Mouse (Mus musculus) induced T-regulatory cell, adult 2 months (primary cell): ENCODE measurements around the gene Samd4.
A peak's percentile ranks its signal among the peaks of the same experiment; 100 is the strongest.

ENCODE experiments used
- DNase-seq: peaks from one replicate; pipeline ENCODE4 v3.0.0-alpha.2; 2012; ENCODE audit warnings: low read depth

Samd4 gene

DNA sequence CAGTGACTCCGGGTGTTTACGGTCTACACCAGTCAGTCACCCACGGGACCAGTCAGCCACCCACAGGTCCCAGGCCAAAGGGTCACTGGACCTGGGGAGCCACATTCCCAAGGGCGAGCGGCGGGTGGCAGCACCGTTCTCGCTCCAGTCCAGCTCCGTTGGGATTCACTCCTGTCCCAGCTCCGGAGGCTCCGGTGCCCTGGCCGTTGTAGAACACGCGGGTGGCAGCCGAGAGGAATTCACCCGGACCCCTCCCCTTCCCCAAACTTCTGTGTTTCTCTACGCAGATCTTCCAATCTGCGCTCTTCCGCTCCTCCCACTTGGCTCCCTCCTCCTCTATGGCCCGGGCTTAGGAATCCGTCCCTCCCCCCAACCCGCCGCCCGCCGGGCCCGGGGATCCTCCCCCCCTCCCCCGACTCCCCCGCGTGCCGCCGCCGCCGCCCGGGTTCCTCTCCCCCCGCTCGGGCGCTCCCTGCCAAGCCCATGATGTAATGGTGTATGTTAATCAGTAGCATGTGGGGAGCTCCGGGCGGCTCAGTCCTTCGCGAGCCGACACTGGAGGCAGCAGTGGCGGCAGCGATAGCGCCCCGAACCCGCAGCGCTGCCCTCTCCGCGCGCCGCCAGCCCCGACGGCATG is at the start of gene Samd4:
Gene Samd4 (plus strand): TSS at position 424 of the 637 bp plus-strand sequence.
- peak; percentile 25 for DNase-seq

GRCm38 (mm10) chr14:46839326-46839725 is 43.3 kb upstream of the Samd4 start:
- no peak for DNase-seq

GRCm38 (mm10) chr14:46845706-46846105 is 36.9 kb upstream of the Samd4 start:
- DNase-seq: no peak

- no peak for DNase-seq
These were observed 34.5 kb upstream of the Samd4 start for GRCm38 (mm10) chr14:46848063-46848590.

- no peak for DNase-seq
These were observed 33.9 kb upstream of the Samd4 start for GRCm38 (mm10) chr14:46848736-46849135.

GRCm38 (mm10) chr14:46849769-46850168 is 32.9 kb upstream of the Samd4 start:
- no peak for DNase-seq

DNA sequence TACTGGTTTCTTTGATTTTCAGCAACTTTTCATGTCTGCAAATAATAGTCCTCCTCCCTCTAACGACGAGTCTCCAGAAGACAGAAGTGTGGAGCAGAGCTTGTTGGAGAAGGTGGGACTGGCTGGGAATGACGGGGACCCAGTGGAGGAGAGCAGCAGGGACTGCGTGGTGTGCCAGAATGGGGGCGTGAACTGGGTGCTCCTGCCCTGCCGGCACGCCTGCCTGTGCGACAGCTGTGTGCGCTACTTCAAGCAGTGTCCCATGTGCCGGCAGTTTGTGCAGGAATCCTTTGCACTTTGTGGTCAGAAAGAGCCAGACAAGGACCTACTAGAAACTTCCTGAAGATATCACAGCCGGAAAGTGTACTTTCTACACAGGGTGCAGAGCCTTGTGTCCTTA is 29.0 kb upstream of the Samd4 start:
- no peak for DNase-seq

GRCm38 (mm10) chr14:46862922-46863321 is 19.7 kb upstream of the Samd4 start:
- no peak for DNase-seq

DNA sequence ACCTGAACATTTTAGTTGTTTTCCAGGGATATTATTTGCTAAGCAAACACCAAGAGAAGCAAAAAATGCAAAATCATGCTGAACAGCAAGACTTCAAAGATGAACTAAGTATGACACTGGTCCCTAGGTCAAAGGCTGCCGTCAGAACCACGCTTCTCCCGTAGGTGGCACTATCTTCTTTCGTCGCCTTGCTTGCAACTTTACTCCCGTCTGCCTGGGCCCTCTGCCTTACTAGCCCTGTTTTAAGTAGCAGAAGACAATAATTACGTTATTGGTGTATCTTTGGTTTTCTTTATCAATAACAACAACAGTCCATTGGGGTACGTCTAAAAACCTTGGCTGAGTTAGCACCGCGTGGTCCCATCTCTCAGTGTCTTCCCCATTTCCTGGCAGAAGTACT is 1.7 kb upstream of the Samd4 start:
- DNase-seq: peak; percentile 47

GRCm38 (mm10) chr14:46881581-46882430 is 848 bp upstream of the Samd4 start:
- peak; percentile 6 for DNase-seq

DNA sequence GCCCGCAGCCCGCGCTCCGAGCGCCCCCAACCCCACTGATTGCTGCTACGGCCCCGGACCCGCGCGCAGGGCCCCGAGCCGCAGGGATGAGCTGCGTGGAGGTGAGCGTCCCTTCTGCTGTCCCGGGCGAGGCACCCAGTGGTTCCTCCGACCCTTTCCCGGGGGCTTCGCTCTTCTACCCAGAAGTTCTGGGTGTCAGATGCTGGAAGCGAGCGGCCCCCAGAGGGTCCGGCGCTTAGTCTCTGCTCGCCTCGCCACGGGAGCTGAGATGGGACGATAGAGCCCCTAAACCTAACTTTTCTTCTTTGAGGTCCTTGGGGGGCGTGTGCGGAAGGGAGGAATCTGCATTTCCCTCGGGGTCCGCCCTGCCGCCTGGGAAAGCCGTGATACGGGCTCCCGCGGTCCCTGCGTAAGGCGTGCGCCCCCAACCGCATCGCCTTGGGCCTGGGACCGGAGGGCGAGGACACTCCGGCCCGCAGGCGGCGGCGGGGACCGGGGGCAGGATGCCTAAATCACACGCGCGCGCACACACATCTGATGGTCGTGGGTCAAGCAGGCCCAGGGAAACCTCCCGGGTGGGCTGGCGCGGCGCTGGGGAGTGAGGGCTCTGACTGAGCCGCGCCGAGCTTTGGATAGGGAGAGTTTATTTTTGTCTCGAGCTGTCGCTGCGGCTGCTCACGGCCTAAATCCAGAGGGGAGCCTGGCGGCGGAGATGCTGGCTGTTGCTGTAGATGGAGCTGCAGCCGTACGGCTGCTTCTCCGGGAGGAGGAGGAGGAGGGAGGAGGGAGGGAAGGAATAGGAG is 615 bp downstream of the Samd4 start:
- peak; percentile 9 for DNase-seq

DNA sequence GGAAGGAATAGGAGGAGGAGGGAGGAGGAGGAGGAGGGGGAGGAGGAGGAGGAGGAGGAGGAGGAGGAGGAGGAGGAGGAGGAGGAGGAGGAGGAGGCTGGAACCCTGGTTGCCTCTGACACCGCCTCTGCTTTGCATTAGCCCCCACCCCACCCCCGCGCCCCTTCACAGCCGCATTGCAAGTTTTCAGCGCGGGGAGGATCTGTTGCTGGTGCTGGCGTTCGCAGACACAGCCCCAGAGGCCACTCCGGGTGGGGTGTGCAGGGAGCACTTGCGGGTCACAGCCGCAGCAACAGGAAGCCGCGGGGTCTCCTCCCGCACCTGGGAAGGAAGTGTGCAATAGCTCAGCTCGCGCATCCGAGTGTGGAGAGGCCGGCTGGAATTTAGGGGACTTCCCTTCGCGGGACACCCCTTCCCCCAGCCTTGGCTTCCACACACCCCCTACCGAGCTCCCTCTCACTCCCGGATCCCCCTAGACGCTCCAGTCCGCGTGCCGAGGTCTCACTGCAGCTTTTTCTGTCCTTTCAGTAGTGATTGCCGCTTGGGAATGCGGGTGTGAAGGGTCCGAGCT is 1.3 kb downstream of the Samd4 start:
- DNase-seq: no peak

DNA sequence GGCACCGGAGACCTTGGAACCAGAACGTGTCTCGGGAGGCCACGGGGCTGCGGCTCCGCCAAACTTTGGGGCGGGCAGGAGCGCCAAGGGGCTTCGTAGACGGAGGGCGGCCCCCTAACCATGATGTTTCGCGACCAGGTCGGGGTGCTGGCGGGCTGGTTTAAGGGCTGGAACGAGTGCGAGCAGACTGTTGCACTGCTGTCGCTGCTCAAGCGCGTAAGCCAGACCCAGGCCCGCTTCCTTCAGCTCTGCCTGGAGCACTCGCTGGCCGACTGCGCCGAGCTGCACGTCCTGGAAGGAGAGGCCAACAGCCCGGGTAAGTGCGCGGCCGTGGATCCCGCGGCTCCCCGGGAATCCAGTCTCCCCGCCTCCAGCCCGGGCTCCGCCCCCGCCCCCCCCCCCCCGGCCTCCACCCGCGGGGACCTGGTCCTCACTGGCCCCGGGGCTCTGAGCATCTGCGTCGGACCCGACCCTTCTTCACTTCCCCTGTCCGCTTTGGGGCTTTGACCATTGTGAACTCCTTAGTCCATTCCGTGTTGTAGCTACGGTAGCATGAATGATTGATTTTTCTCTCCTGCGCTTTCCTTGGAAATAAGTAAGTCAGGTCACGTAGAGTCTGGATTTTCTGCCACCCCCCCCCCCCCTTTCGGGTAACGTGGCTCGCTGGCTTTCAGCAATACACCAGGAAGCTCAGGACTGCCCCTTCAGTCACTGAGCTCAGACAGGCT is 2.2 kb downstream of the Samd4 start:
- no peak for DNase-seq

GRCm38 (mm10) chr14:46885429-46885755 is 2.7 kb downstream of the Samd4 start:
- DNase-seq: peak; percentile 8

- no peak for DNase-seq
These were observed 3.2 kb downstream of the Samd4 start for GRCm38 (mm10) chr14:46885891-46886301.

- DNase-seq: no peak
These were observed 6.4 kb downstream of the Samd4 start for GRCm38 (mm10) chr14:46889096-46889495.

DNA sequence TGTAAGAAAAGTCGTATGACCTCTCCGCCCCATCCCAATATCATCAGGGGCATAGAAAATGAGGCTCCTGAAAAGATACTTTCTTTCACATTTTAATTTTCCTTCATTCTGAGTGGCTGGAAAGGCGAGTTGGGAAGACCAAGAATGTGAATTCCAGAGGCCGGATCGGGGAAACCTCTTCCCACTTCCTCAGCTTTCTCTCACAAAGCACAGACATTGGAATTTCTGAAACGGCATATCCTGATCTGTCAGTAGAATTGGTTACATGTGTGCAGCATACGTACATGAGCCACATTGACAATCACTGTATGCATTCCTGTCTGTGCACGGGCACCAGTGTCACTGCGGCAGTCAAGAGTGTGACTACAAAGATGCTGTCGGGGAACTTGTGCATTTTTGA is 11.3 kb downstream of the Samd4 start:
- DNase-seq: no peak

DNA sequence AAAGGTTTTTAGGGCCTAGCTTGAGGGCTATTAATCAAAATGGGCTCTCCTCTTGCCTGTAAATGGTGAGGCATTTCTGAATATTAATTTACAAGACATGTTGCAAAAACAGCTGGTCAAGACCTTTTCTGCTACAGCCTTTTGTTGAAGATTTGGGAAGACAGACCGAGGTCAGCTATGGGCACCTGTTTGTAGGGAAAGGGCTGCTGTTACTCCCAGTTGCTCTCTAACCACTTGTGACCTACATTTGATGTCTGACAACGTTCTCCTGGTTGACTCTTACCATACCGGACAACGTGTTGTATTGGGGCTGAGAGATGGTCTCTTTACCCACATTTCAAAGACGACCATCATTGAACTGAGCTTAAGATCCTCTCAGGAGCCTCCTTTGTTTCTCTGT is 15.3 kb downstream of the Samd4 start:
- no peak for DNase-seq

- DNase-seq: no peak
These were observed 16.0 kb downstream of the Samd4 start for GRCm38 (mm10) chr14:46898626-46899025.

- no peak for DNase-seq
These were observed 19.9 kb downstream of the Samd4 start for GRCm38 (mm10) chr14:46902498-46903087.

DNA sequence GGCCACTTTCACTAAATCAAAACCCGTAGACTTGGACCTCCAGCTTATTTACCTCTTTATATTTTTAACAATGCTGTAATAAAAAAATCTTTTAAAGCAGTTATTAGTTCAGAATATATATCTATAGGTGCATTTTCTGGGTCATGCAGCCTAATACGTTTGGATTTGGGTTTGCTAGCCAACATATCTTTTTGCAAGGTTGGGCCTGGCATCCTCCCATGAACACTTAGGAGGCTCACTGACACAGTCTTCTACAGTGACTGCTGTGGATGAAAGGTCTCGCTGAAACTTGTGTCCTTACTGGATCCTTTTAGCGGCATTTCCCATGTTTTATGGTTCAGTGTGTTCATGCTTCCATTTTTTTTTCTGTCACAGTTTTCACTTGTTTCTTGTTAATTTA is 21.6 kb downstream of the Samd4 start:
- no peak for DNase-seq
